Mouse (Mus musculus) large intestine, adult 2 months (tissue): ENCODE data around the gene Amd1. TPM values are rescaled to one million over a fixed set of nuclear protein-coding genes. Genes with fewer than 3 reads are reported as not detected.
A peak's percentile ranks its signal among the peaks of the same experiment; 100 is the strongest.
"Not testable (repeated sequence)": the region's sequence is repeated elsewhere in the genome, so short reads cannot be mapped to it uniquely, and the experiment has no call there.

Experiments
- DNase-seq: peaks from one replicate; pipeline ENCODE4 v3.0.0-alpha.2; 2012; ENCODE audit warnings: low read depth, low spot score
- WGBS: fragments of 180-500 bp; shearing (Covaris S2); methylation state at CpG from one replicate; pipeline ENCODE4 v1.1.7; 2018; 5-methylcytosine and 5-hydroxymethylcytosine counted together
- polyA plus RNA-seq: library from polyadenylated mRNA; depleted of rRNA; stranded (reverse); fragments of >200 nt; gene quantifications from 2 replicates; pipeline ENCODE4 v1.2.3, GENCODE M21; 2012

The Amd1 gene
- polyA plus RNA-seq, 1 experiment, result 14.4 TPM

DNA sequence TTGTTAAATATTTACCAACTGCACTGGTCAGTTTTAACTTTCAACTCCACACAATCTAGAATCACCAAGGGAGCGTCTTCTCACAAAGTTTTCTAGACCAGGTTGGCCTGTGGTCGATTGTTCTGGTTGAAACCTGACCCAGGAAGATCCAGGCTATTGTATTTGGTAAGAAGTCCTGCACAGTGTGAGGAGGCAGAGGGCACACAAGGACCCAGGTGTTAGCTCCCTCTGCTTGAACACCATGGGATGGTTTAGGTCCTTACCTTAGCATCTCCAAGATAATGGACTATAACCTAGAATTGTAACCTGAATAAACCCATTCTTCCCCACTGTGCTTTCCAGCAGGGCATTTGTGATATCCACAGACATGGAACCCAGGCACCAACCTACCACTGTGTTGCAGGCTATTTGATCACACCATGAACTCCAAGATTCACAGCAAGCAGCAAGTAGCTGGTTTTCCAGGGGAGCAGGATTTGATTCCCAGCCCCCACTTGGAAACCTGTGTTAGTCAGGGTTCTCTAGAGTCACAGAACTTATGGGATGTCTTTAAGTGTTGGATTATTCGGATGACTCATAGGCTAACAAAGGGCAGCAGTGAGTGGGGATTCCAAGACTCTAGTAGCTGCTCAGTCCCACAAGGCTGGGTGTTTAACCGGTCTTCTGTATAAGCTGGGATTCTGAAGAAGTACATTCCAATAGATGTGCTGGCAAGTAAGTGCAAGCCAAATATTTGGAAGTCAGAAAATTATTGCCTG, 6.0 kb upstream of the Amd1 start:
- 31% methylated on average over 4 of the region's 4 CpGs for WGBS
- no peak for DNase-seq

DNA sequence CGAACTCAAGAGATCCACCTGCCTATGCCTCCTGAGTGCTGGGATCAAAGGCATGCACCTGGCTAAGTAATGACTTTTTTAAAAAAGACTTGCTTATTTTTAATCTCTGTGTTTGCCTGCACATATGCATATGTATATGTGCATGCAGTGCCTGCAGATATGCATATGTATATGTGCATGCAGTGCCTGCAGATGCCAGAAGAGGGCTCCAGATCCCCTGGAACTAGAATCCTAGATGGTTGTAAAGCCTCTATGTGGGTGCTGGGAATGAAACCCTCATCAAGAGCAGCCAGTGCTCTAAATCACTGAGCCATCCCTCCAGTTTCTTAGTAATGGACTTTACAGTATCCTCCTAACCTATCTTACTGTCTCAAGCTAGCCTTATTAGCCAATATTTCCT, 4.0 kb upstream of the Amd1 start:
- WGBS, result 87% methylated on average over 1 of the region's 1 CpGs
- no peak for DNase-seq

DNA sequence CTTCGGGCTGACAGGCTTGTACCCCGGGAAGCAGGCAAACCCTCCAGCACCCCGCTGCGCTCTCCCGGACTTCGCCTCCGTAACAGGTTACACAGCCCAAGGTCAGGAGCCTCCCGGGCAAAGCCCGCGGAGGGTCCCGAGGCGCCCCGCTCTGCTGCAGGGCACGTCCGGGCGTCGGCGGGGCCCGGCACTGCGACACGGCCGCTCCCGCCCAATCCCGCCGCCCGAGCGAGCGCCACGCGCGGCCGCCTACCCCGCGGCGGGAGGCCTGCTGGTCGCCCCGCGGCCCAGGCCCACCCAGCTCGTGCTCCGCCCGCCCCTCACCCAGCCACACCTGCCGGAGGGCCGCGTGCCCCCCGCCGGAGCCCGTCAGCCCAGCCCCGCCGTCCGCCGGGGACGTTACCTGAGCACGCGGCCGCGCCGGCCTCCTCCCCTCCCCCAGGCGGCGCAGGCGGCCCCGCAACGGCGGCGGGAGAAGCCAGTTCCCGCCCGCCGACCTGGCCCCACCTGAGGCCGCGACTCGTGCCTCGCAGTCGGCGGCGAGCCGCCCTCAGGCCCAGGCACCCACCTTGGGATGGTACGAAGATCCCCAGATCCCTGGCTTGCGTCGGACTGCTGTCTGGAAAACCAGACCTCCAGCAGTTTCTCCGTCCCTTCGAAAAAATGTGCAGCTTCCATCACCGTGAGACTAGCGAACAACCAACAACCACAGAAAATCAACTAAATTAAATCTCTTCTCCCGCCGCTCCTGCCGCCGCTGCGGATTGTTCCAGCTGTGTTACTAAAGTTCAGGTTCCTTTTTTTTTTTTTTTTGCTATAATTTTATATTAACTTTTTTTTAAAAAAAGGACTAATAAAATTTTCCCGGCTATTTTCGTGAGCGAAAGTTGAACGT, 558 bp downstream of the Amd1 start:
- not testable (repeated sequence) for DNase-seq
- 1% methylated on average over 84 of the region's 91 CpGs for WGBS

DNA sequence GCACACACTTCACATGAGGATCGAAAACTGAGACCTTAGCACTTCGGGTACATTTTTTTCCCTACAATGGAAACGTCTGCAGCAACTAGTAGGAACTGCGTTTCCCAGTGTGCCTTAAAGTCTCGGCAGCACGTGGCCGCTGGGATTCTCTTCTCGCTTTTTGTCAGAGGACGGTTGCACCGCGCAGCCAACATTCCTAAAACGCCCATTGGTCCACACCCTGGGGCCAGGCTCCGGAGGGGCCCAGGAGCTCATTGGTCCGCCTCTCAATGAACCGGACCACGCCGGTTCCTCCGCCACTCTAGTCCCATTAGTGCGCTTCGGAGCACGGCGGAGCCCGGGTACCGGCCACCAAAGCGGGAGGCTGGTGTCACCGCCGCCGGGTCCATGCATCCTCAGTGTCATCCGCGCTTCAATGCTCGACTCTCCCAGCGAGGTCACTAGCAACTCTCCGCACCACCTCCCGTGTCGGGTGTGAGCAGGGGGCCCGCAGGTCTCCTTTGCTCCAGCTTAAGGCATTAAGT, 1.3 kb downstream of the Amd1 start:
- peak; percentile 59 for DNase-seq
- under 1% methylated on average over 36 of the region's 36 CpGs for WGBS

DNA sequence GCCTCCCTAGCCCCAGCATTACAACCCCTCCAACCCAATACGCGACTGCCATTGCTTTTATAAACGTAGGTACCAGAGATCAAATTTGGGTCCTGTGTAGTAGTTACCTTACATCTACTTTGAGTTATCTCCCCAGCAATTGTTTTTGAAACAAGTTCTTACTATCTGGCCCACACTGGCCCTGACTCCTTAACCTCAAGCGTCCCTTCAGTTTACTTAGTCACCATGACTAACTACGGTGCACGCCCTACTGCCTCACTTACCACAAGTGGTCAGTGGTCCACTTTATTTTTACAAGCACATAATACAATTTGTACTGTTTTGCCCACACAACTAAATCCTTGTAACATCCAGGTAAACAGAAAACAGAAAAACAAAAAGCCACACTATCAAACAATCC, 9.3 kb downstream of the Amd1 start:
- DNase-seq, result no peak
- 80% methylated on average over 6 of the region's 6 CpGs for WGBS

DNA sequence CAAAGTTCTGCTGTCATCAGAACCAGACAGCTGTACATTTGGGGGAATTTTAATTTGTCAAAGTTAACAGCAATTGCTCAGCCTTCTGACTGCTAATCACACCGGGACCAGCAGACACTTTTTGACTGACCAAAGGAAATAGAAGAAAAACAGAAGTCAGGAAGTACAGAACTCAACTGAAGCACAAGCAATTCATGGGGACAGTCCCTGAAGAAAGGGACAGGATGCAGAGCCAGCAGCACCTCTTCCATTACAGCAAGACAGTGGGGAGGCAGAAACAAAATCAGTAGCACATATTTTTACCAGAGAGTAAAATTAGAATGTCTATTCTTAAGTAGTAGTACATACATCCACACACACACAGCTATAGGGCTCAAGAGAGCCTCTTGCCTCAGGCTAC, 15.2 kb downstream of the Amd1 start:
- no peak for DNase-seq
- 89% methylated on average over 1 of the region's 1 CpGs for WGBS

DNA sequence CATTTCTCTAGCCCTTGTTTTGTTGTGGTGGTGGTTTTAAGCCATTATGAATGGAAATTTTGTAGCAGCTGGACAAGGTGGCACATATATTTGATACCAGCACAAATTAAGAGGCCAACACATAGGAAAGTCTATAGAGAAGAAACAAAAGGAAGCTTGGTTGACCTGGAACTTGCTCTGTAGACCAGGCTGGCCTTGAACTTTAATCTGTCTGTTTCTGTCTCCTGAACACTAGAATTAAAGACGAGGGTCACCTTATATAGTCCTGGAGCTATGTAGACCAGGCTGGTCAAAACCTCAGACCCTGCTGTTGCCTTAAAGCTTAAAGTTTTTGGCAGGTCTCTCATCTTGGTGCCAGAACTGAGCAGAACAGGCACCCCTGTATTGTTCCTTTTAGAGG, 16.4 kb downstream of the Amd1 start:
- DNase-seq, result no peak
- WGBS, result 73% methylated on average over 1 of the region's 1 CpGs

DNA sequence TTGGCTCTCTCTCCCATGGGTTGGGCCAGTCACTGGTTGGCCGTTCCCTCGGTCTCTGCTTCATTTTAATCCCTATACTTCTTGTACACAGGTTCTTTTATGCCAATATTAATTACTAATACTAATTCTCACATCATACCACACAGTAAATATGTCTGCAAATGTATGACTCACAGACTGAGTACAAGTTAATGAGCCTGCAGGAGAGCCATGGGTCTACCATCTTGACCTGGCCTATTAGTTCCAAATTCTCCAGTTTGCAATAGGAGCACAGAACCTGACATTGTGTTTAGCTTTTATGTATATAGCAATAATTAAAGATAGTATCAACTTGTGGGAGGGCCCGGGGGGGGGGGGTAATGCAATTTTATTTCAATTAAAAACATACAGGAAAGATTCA, 17.0 kb downstream of the Amd1 start:
- 90% methylated on average over 3 of the region's 3 CpGs for WGBS
- no peak for DNase-seq

DNA sequence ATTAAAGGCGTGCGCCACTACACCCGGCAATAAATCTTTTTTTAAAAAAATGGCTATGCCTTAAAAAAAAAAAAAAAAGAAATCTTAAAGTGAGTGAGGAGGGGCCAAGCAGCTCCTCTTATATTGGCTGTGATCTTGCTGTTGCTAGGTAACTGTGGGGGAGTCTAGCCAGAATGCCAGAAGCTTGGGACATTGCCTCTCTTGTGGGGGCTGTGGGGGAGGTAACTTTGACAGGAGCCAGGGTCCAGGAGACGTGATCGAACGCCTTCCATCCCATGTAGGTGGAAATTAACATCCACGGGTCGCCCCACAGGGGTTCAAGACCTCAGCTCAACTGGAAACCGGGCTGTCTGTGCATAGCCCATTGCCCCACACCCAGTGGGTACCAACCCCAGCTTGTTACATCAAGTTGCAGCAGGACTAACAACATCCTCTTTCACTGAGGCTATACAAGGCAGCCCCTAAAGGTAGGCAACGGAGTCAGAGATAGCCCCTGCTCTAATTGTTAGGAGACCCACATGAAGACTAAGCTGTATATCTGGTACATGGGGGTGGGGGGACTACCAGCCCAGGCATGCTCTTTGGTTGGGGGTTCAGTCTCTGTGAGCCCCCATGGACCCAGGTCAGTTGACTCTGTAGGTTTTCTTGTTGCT, 17.7 kb downstream of the Amd1 start:
- DNase-seq, result no peak
- 87% methylated on average over 10 of the region's 10 CpGs for WGBS

DNA sequence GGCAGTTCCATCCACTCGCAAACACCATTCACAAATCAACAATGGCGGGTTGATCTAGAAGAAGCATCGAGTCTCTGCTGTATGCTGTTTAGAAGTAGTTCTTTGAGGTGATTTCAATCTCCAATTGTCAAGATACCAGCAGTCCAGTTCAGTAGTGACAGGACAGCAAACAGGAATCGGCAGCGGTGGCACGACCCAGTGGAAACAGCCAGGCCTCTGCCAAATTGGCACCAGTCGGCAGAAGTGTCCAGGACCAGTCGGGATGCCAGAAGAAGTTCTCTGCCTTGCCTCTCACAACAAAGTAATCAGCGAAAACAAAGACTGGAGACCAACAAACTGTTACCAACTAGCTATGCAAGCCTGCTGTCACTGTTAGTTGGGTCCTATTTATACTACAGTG, 18.4 kb downstream of the Amd1 start:
- WGBS, result 96% methylated on average over 9 of the region's 9 CpGs
- DNase-seq, result no peak

DNA sequence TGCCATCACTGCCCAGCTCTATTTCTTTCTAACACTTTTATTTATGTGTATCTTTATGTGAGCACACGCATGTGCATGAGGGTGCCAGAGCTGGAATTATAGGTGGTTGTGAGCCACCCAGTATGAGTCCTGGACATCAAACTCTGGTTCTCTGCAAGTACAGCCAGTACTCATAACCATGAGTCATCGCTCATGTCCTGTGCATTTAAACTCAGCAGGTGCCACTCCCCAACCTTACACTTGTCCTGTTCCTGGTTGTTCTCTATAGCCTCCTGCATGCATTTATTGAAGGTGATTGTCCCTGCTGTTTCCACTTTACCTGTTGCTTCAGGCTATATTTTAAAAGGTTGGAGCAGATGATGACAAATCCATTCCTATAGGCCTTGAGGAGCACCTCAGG, 20.4 kb downstream of the Amd1 start:
- DNase-seq, result no peak
- WGBS, result 50% methylated on average over 2 of the region's 2 CpGs

DNA sequence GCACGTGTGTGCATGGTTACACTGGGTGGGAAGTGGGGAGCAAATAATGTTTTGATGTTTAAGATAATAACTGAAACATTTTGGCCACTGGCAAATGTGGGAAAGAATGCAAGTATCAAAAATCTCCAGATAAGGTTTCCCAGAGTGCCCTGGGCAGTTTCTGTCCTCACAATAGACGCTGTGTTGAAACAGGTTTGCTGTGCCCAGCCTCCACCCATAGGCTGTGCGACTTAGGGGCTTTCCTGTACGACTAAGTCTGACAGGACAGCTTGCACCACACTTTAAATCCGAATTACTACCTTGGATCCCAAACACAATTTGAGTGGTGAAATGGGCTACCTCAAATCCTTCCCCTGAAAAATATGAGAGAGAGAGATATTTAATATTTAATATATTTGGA, 23.7 kb downstream of the Amd1 start:
- DNase-seq, result no peak
- 53% methylated on average over 5 of the region's 5 CpGs for WGBS

DNA sequence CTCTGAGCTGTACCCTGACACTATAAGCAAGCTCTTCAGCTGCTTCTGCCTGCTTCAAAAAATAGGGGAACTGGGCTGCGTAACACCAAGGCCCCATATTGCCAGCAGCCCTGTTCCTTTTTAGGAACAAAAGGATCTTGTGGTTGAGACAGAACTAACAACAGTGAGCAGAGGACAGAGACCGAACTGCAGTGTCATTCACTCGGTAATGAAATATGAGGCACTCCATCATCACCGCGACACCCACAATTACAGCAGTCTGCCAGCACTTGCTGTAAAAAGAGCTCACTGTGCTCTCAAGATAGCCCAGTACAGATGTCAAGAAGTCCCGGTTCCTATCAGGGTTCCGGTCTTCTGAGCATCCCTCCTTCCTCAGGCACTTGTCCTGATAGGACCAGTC, 26.0 kb downstream of the Amd1 start:
- 68% methylated on average over 7 of the region's 7 CpGs for WGBS
- no peak for DNase-seq

DNA sequence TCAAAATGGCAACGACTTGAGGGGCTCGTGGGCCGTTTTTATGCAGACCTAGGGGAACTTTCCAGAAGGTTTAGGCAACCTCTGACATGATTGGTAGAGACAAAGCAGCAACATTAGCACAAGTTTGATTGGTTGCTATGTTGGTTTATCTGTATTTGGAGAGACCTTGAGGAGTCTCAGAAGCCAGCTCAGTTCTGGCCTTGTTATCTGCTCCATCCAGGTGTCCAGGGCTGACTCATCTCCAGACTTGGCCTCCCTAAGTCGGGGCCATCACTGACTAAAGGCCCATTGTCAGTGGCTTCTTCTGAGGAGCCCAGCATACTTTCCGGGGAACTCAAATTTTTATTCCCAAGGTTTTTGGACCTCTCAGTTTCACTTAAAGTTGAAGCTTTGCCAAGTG, 28.0 kb downstream of the Amd1 start:
- DNase-seq, result no peak
- 78% methylated on average over 5 of the region's 5 CpGs for WGBS

DNA sequence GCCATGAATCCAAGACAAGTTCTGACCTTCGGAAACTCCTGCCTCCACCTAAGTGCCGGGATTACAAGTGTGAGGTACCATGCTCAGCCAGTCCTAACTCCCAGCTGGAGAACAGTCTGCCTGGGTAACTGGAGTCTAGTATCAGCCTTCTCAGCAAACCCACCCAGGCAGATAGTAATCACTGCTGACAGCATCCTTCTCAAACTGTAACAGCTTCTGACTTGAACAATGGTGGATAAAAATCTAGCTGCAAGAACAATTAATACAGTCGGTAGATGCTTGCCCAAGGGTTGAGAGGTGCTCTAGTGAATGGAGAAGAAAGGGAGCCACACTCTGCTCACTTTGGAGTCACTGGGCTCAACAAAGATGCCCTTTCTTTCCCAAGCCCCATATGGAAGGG, 30.8 kb downstream of the Amd1 start:
- DNase-seq, result no peak
- WGBS, result 90% methylated on average over 3 of the region's 3 CpGs

DNA sequence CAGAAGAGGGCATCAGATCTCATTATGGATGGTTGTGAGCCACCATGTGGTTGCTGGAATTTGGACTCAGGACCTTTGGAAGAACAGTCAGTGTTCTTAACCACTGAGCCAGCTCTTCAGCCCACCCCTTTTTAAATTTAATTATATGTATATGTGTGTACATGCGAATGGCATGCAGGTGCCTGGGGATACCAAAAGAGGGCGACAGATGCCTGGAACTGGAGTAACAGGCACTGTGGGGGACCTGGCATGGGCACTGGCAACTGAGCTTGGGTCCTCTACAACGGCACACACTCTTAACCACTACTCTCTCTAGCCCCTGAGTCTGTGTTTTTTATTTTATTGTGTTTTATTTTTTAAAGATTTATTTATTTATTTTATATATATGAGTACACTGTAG, 37.1 kb downstream of the Amd1 start:
- 87% methylated on average over 3 of the region's 3 CpGs for WGBS
- no peak for DNase-seq

DNA sequence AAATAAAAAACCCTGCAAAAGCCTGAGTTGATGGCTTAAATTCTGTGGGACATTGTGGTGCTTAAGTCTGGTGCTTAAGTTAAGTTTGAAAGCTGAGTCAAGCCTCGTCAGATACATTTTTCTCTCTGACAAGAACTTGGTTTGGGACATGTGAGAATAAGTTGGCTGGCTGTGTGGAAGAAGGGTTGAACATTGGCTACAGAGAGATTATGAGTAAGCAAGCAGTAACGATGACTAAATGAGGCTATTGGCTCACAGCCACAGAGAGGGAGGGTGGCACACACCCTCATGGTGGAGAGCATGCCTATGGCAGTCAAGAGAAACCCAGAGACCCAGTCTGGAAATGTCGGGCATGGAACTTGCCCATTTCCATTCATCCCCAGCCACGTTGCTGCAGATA, 38.3 kb downstream of the Amd1 start:
- 67% methylated on average over 4 of the region's 4 CpGs for WGBS
- DNase-seq, result no peak

DNA sequence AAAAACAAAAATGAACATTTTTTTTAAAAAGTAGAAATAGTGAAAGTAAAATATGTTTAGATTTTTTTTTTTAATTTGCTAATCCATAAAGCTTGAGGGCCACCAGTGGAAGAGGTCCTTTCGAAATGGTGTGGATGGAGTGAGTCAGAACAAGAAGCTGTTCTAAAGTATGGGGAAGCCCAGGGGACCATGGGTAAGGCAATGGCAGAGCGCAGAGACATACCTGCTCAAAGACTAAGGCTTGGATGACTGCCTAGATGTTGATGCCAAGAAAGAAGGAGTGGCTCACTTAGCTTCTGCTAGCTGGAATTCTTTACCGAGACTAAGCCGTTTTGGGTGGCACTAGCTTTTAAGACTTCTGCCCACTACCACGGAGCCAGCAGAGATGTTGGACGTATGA, 39.8 kb downstream of the Amd1 start:
- DNase-seq, result no peak
- 47% methylated on average over 6 of the region's 6 CpGs for WGBS

DNA sequence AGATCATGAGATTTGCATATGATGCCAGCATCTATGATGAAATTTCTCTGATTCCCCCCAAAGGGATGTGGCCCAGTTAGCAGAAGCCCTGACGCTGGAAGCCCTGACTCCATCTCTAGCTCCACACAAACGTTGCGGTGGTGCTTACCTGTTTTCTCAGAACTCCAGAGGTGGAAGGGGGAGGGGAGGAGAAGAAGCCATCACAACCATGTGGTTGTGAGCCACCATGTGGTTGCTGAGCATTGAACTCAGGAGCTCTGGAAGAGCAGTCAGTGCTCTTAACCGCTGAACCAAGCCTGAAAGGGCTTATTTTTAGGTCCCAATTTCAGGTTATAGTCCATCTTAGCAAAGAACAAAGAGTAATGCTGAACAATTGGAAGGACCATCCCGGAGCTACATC, 41.7 kb downstream of the Amd1 start:
- 75% methylated on average over 5 of the region's 5 CpGs for WGBS
- DNase-seq, result no peak

DNA sequence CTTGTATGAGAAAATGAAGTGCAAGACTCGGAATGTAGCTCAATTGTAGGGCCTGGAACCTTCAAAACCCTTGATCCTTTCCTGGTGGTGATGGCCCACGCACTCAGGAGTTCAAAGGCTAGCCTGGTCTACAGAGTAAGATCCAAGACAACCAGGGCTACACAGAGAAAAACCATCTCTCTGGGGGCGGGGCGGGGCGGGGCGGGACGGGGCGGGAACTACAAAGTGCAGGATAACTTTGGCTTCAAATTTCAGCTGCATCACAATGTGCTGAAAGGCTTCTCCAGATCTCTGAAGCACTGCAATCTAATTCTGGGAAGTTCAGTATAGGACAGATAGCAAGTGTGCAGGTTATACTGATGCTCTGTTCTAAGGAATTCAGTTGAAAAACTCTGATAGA, 42.4 kb downstream of the Amd1 start:
- DNase-seq, result no peak
- 13% methylated on average over 8 of the region's 8 CpGs for WGBS
